Mouse (Mus musculus) common myeloid progenitor, adult 5-6 weeks (primary cell): ENCODE data around the gene Zfp593. TPM values are rescaled to one million over a fixed set of nuclear protein-coding genes. Genes with fewer than 3 reads are reported as not detected.
"Not testable (repeated sequence)": the region's sequence is repeated elsewhere in the genome, so short reads cannot be mapped to it uniquely, and the experiment has no call there.

Source experiments
- ATAC-seq: replicated peaks from 2 replicates; pipeline ENCODE4 v1.8.0; 2016; ENCODE audit warnings: low read depth, mild to moderate bottlenecking, moderate TSS enrichment, inconsistent platforms; ENCODE audit not compliant: poor library complexity, severe bottlenecking
- total RNA-seq: library from RNA; stranded (forward); fragments of 200-1000, 187-1606 nt; gene quantifications from 2 replicates; pipeline ENCODE4 v1.2.3, GENCODE M21; 2017

Zfp593 gene
- 8.6 and 13.1 TPM in 2 replicates for total RNA-seq

- ATAC-seq, result peak; percentile 86
Observed at GRCm38 (mm10) chr4:134245148-134245843, at the start of gene Zfp593. Gene Zfp593 (minus strand): TSS chr4:134245592.

- no peak for ATAC-seq
Observed at GRCm38 (mm10) chr4:134293692-134294163, 48.3 kb upstream of the Zfp593 start.

- no peak for ATAC-seq
Observed at GRCm38 (mm10) chr4:134293061-134293691, 47.8 kb upstream of the Zfp593 start.

- peak; percentile 53 for ATAC-seq
Observed at GRCm38 (mm10) chr4:134292067-134292466, 46.7 kb upstream of the Zfp593 start.

GRCm38 (mm10) chr4:134288397-134289256 is 43.2 kb upstream of the Zfp593 start:
- peak; percentile 20; the same call in 1 of the 2 replicates for ATAC-seq

- ATAC-seq, result peak; percentile 74
Observed at GRCm38 (mm10) chr4:134287575-134288025, 42.2 kb upstream of the Zfp593 start, which contains the start of gene Pdik1l. Gene Pdik1l (minus strand): TSS chr4:134287895.

- peak; percentile 62 for ATAC-seq
Observed at GRCm38 (mm10) chr4:134287168-134287564, 41.8 kb upstream of the Zfp593 start.

GRCm38 (mm10) chr4:134286226-134287167 is 41.1 kb upstream of the Zfp593 start:
- no peak for ATAC-seq

- no peak for ATAC-seq
Observed at GRCm38 (mm10) chr4:134284942-134285341, 39.5 kb upstream of the Zfp593 start.

GRCm38 (mm10) chr4:134273417-134274345 is 28.3 kb upstream of the Zfp593 start:
- ATAC-seq, result peak; percentile 87

- ATAC-seq, result no peak
Observed at GRCm38 (mm10) chr4:134272731-134273416, 27.5 kb upstream of the Zfp593 start.

GRCm38 (mm10) chr4:134271979-134272378 is 26.6 kb upstream of the Zfp593 start:
- no peak for ATAC-seq

GRCm38 (mm10) chr4:134269622-134270021 is 24.2 kb upstream of the Zfp593 start:
- ATAC-seq, result not testable (repeated sequence)

- ATAC-seq, result peak; percentile 46
Observed at GRCm38 (mm10) chr4:134268102-134268655, 22.8 kb upstream of the Zfp593 start.

GRCm38 (mm10) chr4:134265860-134266585 is 20.6 kb upstream of the Zfp593 start:
- ATAC-seq, result no peak

GRCm38 (mm10) chr4:134263191-134263590 is 17.8 kb upstream of the Zfp593 start:
- 0 out of 2 replicates have a peak, but pooled peaks have one; percentile 60 for ATAC-seq

GRCm38 (mm10) chr4:134258354-134258753 is 13.0 kb upstream of the Zfp593 start:
- peak; percentile 50; the same call in 1 of the 2 replicates for ATAC-seq
